Mouse (Mus musculus) lung, postnatal 0 days (tissue): Measurements from ENCODE around the gene Specc1.

Experiments
- CTCF ChIP-seq: IDR thresholded peaks from 2 replicates; pipeline ENCODE4 v1.5.1; 2016; ENCODE audit warnings: antibody characterized with exemption, mild to moderate bottlenecking
- EP300 ChIP-seq: IDR thresholded peaks from 2 replicates; pipeline ENCODE4 v1.6.1; 2016; ENCODE audit warnings: antibody characterized with exemption, mild to moderate bottlenecking, control low read depth

- TF ChIP-seq CTCF: no peak
- no peak for TF ChIP-seq EP300
Measured at GRCm38 (mm10) chr11:62077157-62077865, 120.7 kb downstream of the Specc1 start.
